Mouse (Mus musculus) forebrain, embryonic 16.5 days (tissue): ENCODE data around the gene Hist1h2bn. TPM values are rescaled to one million over a fixed set of nuclear protein-coding genes. Genes with fewer than 3 reads are reported as not detected.
A peak's percentile ranks its signal among the peaks of the same experiment; 100 is the strongest.
"Not testable (repeated sequence)": the region's sequence is repeated elsewhere in the genome, so short reads cannot be mapped to it uniquely, and the experiment has no call there.

Experiments
- ATAC-seq: fragments of 200-750 bp; cut with Nextera tagmentation; 2 replicates; pipeline ENCODE4 v1.8.0; 2017; ENCODE audit warnings: mild to moderate bottlenecking, moderate library complexity
- H3K27ac ChIP-seq: fragments of 300-500 bp; sonication (generic); 2 replicates; pipeline ENCODE4 v1.5.1; 2014; ENCODE audit warnings: low read length, control low read depth
- H3K27me3 ChIP-seq: fragments of 300-500 bp; sonication (generic); replicated peaks from 2 replicates; pipeline ENCODE4 v1.6.1; 2014; ENCODE audit warnings: low read length; ENCODE audit not compliant: control insufficient read depth, insufficient read depth
- H3K36me3 ChIP-seq: fragments of 300-500 bp; sonication (generic); 2 replicates; pipeline ENCODE4 v1.6.1; 2014; ENCODE audit not compliant: control insufficient read depth, insufficient read depth
- H3K4me1 ChIP-seq: fragments of 300-500 bp; sonication (generic); replicated peaks from 2 replicates; pipeline ENCODE4 v1.6.1; 2014; ENCODE audit warnings: low read length; ENCODE audit not compliant: control insufficient read depth, insufficient read depth
- H3K4me2 ChIP-seq: fragments of 300-500 bp; sonication (generic); 2 replicates; pipeline ENCODE4 v1.6.1; 2014; ENCODE audit warnings: mild to moderate bottlenecking, low read length, control low read depth
- H3K4me3 ChIP-seq: fragments of 300-500 bp; sonication (generic); replicated peaks from 2 replicates; pipeline ENCODE4 v1.5.1; 2014; ENCODE audit warnings: mild to moderate bottlenecking, low read length, control low read depth
- H3K9ac ChIP-seq: fragments of 300-500 bp; sonication (generic); replicated peaks from 2 replicates; pipeline ENCODE4 v1.6.1; 2014; ENCODE audit warnings: low read depth, low read length, control low read depth
- H3K9me3 ChIP-seq: fragments of 300-500 bp; sonication (generic); 2 replicates; pipeline ENCODE4 v1.6.1; 2016; ENCODE audit warnings: low read length; ENCODE audit not compliant: control insufficient read depth
- WGBS: fragments of 180-500 bp; shearing (Covaris S2); extraction: QIAGEN DNeasy Blood & Tissue Kit; methylation state at CpG from one replicate; pipeline ENCODE4 v1.1.7; 2014; 5-methylcytosine and 5-hydroxymethylcytosine counted together
- microRNA-seq: library from miRNA; unstranded; fragments of <30 nt; microRNA quantifications from one replicate; pipeline ENCODE4, GENCODE M21; 2017
- polyA plus RNA-seq: library from polyadenylated mRNA; unstranded; fragments of >200 nt; fragmentation: Nextera tagmentation; extraction: Ambion mirVana; gene quantifications from 2 replicates; pipeline ENCODE4 v1.2.1, GENCODE M21; 2015

The Hist1h2bn gene
- polyA plus RNA-seq, 1 experiment from 2014 or later = 0.85 TPM

- ATAC-seq = peak; percentile 19
- H3K9ac ChIP-seq = no peak overlapping the region; the same call in 1 of the 2 replicates
- peak overlapping the region; percentile 28 for H3K4me3 ChIP-seq
- H3K4me1 ChIP-seq = peaks cover 28% of the 10 kb centered on the region
- no peaks in the 10 kb centered on the region for H3K9me3 ChIP-seq
- H3K27me3 ChIP-seq = no peaks in the 10 kb centered on the region
- no peaks in the 10 kb centered on the region for H3K36me3 ChIP-seq
- H3K27ac ChIP-seq = peak overlapping the region; percentile 63
- peak overlapping the region; percentile 48 for H3K4me2 ChIP-seq
- WGBS = 8% methylated on average over 14 of the region's 21 CpGs
Measured at GRCm38 (mm10) chr13:21787760-21788593, 34.1 kb downstream of the Hist1h2bn start.

- H3K27ac ChIP-seq = no peak overlapping the region
- H3K27me3 ChIP-seq = no peaks in the 10 kb centered on the region
- no peak overlapping the region for H3K9ac ChIP-seq
- peaks cover 18% of the 10 kb centered on the region for H3K4me1 ChIP-seq
- no peak overlapping the region for H3K4me3 ChIP-seq
- ATAC-seq = no peak
- H3K9me3 ChIP-seq = no peaks in the 10 kb centered on the region
- 62% methylated on average over 6 of the region's 6 CpGs for WGBS
- no peak overlapping the region for H3K4me2 ChIP-seq
- no peaks in the 10 kb centered on the region for H3K36me3 ChIP-seq
Measured at GRCm38 (mm10) chr13:21789925-21790324, 36.0 kb downstream of the Hist1h2bn start.

DNA sequence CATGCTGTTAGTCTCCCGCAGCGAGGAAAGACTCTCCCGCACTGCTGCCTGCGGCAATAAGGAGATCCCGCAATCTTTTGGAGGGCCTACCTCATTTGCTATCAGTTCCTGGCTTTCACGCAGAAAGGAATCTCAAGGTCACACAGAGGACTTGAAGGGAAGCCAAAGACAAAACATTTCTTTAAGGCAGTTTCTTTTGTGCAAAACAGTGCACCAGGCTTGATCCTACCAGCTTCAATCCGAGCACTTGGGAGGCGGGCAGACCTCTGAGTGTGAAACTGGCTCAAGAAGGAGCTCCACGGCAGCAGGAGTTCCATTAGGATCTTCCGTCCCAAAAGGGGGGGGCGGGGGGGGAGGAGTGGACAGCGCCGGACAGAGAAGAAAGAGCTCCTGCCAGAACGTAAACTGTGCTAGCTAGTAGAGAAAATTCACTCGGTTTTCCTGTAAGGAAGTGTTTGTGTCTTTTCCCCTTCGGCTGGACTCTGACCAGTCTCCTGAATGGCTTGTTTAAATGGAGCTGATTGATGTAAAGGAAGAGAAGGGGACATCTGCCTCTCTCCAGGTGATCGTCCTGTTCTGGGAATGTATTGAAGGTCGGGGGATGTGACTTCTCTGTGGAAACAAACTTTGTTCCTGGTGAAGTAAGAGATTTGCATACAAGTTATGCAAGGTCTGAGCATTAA lies 36.8 kb downstream of the Hist1h2bn start:
- H3K4me3 ChIP-seq = no peak overlapping the region
- H3K27ac ChIP-seq = no peak overlapping the region
- H3K4me2 ChIP-seq = peak overlapping the region; percentile 29; the same call in 1 of the 2 replicates
- no peak for ATAC-seq
- H3K4me1 ChIP-seq = peaks cover 17% of the 10 kb centered on the region
- 7% methylated on average over 18 of the region's 18 CpGs for WGBS
- H3K36me3 ChIP-seq = no peaks in the 10 kb centered on the region
- no peak overlapping the region for H3K9ac ChIP-seq
- no peaks in the 10 kb centered on the region for H3K27me3 ChIP-seq
- H3K9me3 ChIP-seq = no peaks in the 10 kb centered on the region

- Histone ChIP-seq H3K9ac (no peak overlapping the region), H3K4me2 (no peak overlapping the region), H3K9me3 (no peaks in the 10 kb centered on the region), H3K4me1 (peaks cover 4% of the 10 kb centered on the region; the same call in 1 of the 2 replicates), H3K4me3 (no peak overlapping the region), H3K27me3 (no peaks in the 10 kb centered on the region), H3K27ac (no peak overlapping the region), H3K36me3 (no peaks in the 10 kb centered on the region)
- 89% methylated on average over 7 of the region's 7 CpGs for WGBS
- no peak for ATAC-seq
Measured at GRCm38 (mm10) chr13:21795584-21795983, 41.7 kb downstream of the Hist1h2bn start.

GRCm38 (mm10) chr13:21797163-21797562 lies 43.2 kb downstream of the Hist1h2bn start:
- not testable (repeated sequence) for H3K36me3 ChIP-seq, H3K9me3 ChIP-seq, H3K27me3 ChIP-seq, H3K4me1 ChIP-seq, H3K4me3 ChIP-seq, H3K9ac ChIP-seq, ATAC-seq, H3K27ac ChIP-seq, H3K4me2 ChIP-seq

GRCm38 (mm10) chr13:21803058-21803457 lies 49.1 kb downstream of the Hist1h2bn start:
- not testable (repeated sequence) for H3K4me1 ChIP-seq, H3K4me2 ChIP-seq, H3K27me3 ChIP-seq, H3K4me3 ChIP-seq, H3K9me3 ChIP-seq, H3K36me3 ChIP-seq, H3K27ac ChIP-seq, H3K9ac ChIP-seq
- WGBS = no CpG with 5 or more reads among the region's 4 CpGs
- ATAC-seq = peak; percentile 73

Small RNA genes lying within 50 kb of the gene (microRNA-seq; reads per million reads assigned to microRNA genes)
- gene Gm44346 (not detected), gene Gm44357 (not detected), gene Gm44367 (not detected), gene Gm44454 (not detected)

Other genes with a start within 250 kb of the Hist1h2bn start
- gene Zkscan8, start 223.0 kb upstream of the Hist1h2bn start, polyA plus RNA-seq = 6.9 and 8.0 TPM in 2 replicates
- 0.15 and 0.29 TPM in 2 replicates for gene Olfr1366, start 211.3 kb upstream of the Hist1h2bn start, polyA plus RNA-seq
- gene Olfr1535, start 194.2 kb upstream of the Hist1h2bn start, polyA plus RNA-seq = 0.07 TPM in 1 of 2 replicates, not detected in the other
- not detected in 2 replicates for gene Olfr1364, start 172.4 kb upstream of the Hist1h2bn start, polyA plus RNA-seq
- not detected in 2 replicates for gene Olfr1362, start 140.1 kb upstream of the Hist1h2bn start, polyA plus RNA-seq
- 0.06 TPM in 1 of 2 replicates, not detected in the other for gene Olfr11, start 111.6 kb upstream of the Hist1h2bn start, polyA plus RNA-seq
- not detected in 2 replicates for gene Olfr1361, start 90.7 kb upstream of the Hist1h2bn start, polyA plus RNA-seq
- not detected in 2 replicates for gene Olfr1360, start 76.7 kb upstream of the Hist1h2bn start, polyA plus RNA-seq
- not detected in 2 replicates for gene Olfr1359, start 56.0 kb upstream of the Hist1h2bn start, polyA plus RNA-seq
- 1.9 TPM in 1 of 2 replicates, not detected in the other for gene Hist1h2bl, start 38.0 kb upstream of the Hist1h2bn start, polyA plus RNA-seq
- gene Hist1h2ai, start 37.7 kb upstream of the Hist1h2bn start, polyA plus RNA-seq = 12.5 and 20.8 TPM in 2 replicates
- gene Hist1h3h, start 36.5 kb upstream of the Hist1h2bn start, polyA plus RNA-seq = 2.2 and 3.7 TPM in 2 replicates
- 1.2 and 2.2 TPM in 2 replicates for gene Hist1h2bm, start 32.1 kb upstream of the Hist1h2bn start, polyA plus RNA-seq
- gene Hist1h4j, start 19.1 kb upstream of the Hist1h2bn start, polyA plus RNA-seq = 0.94 and 1.2 TPM in 2 replicates
- 1.5 and 1.6 TPM in 2 replicates for gene Hist1h4k, start 3.6 kb upstream of the Hist1h2bn start, polyA plus RNA-seq
- gene Hist1h2ak, start 296 bp upstream of the Hist1h2bn start, polyA plus RNA-seq = 12.3 and 18.7 TPM in 2 replicates
- gene Hist1h1b, start 26.5 kb downstream of the Hist1h2bn start, polyA plus RNA-seq = 6.5 and 7.8 TPM in 2 replicates
- 49.1 and 60.2 TPM in 2 replicates for gene Hist1h3i, start 29.2 kb downstream of the Hist1h2bn start, polyA plus RNA-seq
- gene Hist1h2an, start 33.1 kb downstream of the Hist1h2bn start, polyA plus RNA-seq = 1.7 TPM in 1 of 2 replicates, not detected in the other
- 2.0 TPM in 1 of 2 replicates, not detected in the other for gene Hist1h2bp, start 33.3 kb downstream of the Hist1h2bn start, polyA plus RNA-seq
- 7.9 and 8.0 TPM in 2 replicates for gene Hist1h2bq, start 56.1 kb downstream of the Hist1h2bn start, polyA plus RNA-seq
- not detected in 2 replicates for gene Hist1h2ao, start 56.3 kb downstream of the Hist1h2bn start, polyA plus RNA-seq
- gene Hist1h4m, start 57.6 kb downstream of the Hist1h2bn start, polyA plus RNA-seq = not detected in 2 replicates
- 5.9 and 6.4 TPM in 2 replicates for gene Hist1h4n, start 78.1 kb downstream of the Hist1h2bn start, polyA plus RNA-seq
- gene Hist1h2ap, start 79.4 kb downstream of the Hist1h2bn start, polyA plus RNA-seq = 1,189 and 1,296 TPM in 2 replicates
- gene Hist1h2br, start 79.6 kb downstream of the Hist1h2bn start, polyA plus RNA-seq = 7.8 and 8.3 TPM in 2 replicates
- 24.8 and 25.7 TPM in 2 replicates for gene Zfp184, start 191.0 kb downstream of the Hist1h2bn start, polyA plus RNA-seq
- not detected in 2 replicates for gene Pom121l2, start 227.1 kb downstream of the Hist1h2bn start, polyA plus RNA-seq